Mouse (Mus musculus) brain, embryonic 14.5 days (tissue): ENCODE measurements at regions not wholly inside any gene's neighbourhood (a gene's known extent, or its start where the extent isn't known, plus 50 kb on each side); places are given as distances from the start of the nearest gene placed in this dataset.

Experiments
- CTCF ChIP-seq: fragments of 200-500 bp; IDR thresholded peaks from 2 replicates; pipeline ENCODE4 v1.5.1; 2012; ENCODE audit warnings: inconsistent platforms, mild to moderate bottlenecking, moderate library complexity, borderline replicate concordance; ENCODE audit not compliant: insufficient read depth, insufficient read length; ENCODE audit errors: extremely low read depth
- POLR2A ChIP-seq: fragments of 200-500 bp; IDR thresholded peaks from 2 replicates; pipeline ENCODE4 v1.6.1; 2012; ENCODE audit warnings: mild to moderate bottlenecking, inconsistent platforms, borderline replicate concordance; ENCODE audit not compliant: poor library complexity, insufficient read depth, insufficient read length, severe bottlenecking; ENCODE audit errors: extremely low read depth

DNA sequence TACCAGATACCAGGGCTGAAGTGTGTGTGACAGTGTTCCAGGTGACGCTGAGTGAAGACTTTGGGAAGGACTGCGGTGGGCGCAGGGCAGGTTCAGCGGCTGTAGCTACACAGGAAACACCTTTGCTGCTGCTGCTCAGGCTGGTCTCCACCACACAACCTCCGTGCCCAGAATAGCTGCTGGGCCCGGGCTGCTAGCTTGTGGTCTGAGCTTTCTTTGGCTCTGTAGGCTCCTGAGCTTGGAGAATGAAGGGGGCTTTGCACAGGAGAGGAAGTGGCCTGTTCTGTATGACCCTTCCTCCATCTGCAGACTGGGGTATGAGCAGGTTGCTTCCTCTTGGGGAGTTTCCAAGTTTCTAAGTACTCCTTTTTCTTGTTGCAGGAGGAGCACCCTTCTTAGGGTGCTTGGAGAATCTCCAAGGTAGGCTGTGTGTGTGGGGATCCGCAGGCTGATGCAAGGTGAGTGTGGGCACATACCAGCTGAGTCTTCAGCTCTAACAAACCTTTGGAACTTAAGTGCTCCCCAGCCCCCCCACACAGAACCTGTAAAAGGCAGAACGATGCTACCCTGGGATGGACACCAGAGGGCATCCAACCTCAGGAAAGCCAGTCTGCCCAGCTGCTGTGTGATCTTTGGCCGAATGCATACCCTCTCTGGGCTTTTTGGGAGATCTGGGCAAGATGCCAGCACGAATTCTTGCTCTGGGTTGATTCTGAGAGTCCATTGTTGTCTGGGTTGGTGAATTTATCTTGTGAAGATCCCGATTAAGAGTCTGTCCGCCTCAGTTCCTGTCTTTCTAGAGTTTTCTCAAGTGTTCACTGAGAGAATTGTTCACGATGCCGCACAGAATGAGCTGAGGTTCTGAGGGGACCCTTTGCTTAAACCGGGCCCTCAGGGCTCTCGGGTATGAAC, 136.6 kb downstream of the Mn1 start:
- no peak for TF ChIP-seq CTCF
- no peak for TF ChIP-seq POLR2A
